Comparison of ENCODE assay signal across 15 mouse cellular contexts in the genomic region with DNA sequence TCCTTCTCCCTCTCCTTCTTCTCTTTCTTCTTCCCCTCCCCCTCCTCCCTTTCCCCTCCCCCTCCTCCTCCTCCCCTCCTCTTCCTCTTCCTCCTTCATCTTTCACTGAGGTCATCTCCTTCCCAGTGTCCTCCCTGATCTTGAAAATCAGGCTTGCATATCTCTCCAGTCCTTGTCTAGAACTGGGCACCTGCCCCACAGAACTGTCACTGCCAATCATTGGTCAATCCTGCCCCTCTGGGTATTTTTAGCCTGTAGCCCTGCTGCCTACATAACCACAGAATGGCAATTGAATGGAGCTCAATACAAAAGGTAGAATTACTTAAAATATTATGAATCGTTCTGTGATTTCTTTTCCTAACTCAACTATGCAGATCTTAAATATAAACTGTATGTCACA. TPM values are rescaled to one million over a fixed set of nuclear protein-coding genes. Genes with fewer than 3 reads are reported as not detected.
"Had no signal": no experiment of that assay in that cellular context is flagged by ENCODE, and none has a peak within 500 bp of the region (broad histone marks: within the 10 kb centered on the region; RNA-seq: fewer than 3 reads in every experiment).

No protein-coding gene starts in this region.

- H3K4me3 ChIP-seq: left cerebral cortex, adult 2 months; limb, embryonic 10.5 days; liver, embryonic 15.5 days; midbrain, embryonic 10.5 days; midbrain, embryonic 15.5 days had no signal

- ATAC-seq: midbrain, embryonic 15.5 days had no signal

- H3K9ac ChIP-seq: liver, embryonic 15.5 days; midbrain, embryonic 15.5 days had no signal

- H3K36me3 ChIP-seq: limb, embryonic 10.5 days; liver, embryonic 15.5 days; midbrain, embryonic 10.5 days; midbrain, embryonic 15.5 days had no signal

- H3K9me3 ChIP-seq: limb, embryonic 10.5 days; liver, embryonic 15.5 days; midbrain, embryonic 10.5 days; midbrain, embryonic 15.5 days had no signal

- H3K4me2 ChIP-seq: liver, embryonic 11.5 days; liver, embryonic 15.5 days; midbrain, embryonic 15.5 days had no signal

- H3K27ac ChIP-seq: left cerebral cortex, adult 2 months; limb, embryonic 10.5 days; liver, embryonic 15.5 days; midbrain, embryonic 10.5 days; midbrain, embryonic 15.5 days had no signal

- H3K4me1 ChIP-seq: limb, embryonic 10.5 days; liver, embryonic 15.5 days; midbrain, embryonic 10.5 days; midbrain, embryonic 15.5 days had no signal

- H3K27me3 ChIP-seq: liver, embryonic 15.5 days; midbrain, embryonic 15.5 days had no signal

- DNase-seq: kidney, postnatal 25 days; lung, adult 2 months; lung, postnatal 10 days; lung, postnatal 4 days; right cerebral cortex, postnatal 14 days; thymus, postnatal 36 days had no signal

RNA-seq across cellular contexts. Expression of gene Lmod3, which starts 5.9 kb away (rescaled TPM):
- total RNA-seq: layer of hippocampus, postnatal 25 days; left cerebral cortex, adult 2 months; megakaryocyte, adult 5-6 weeks had no signal
- polyA plus RNA-seq: liver, embryonic 11.5 days; midbrain, embryonic 10.5 days; midbrain, embryonic 15.5 days; small intestine, adult 2 months had no signal
